Mouse (Mus musculus): ENCODE measurements around the gene Dhx38.

The Dhx38 gene

GRCm38 (mm10) chr8:109565498-109566333 is at the start of gene Dhx38, which contains the start of gene Txnl4b:
Gene Dhx38, minus strand, starts transcription at chr8:109565861.
Gene Txnl4b, plus strand, starts transcription at chr8:109565892.
- DNase-seq = peak; percentile 98 to 99

- no peak for DNase-seq
Observed at GRCm38 (mm10) chr8:109614243-109615210, 48.9 kb upstream of the Dhx38 start, which contains the start of gene Pkd1l3. Gene Pkd1l3, plus strand, starts transcription at chr8:109614517.

GRCm38 (mm10) chr8:109609153-109609502 is 43.5 kb upstream of the Dhx38 start:
- peak; percentile 19 to 44 for DNase-seq

- peak; percentile 96 to 99 for DNase-seq
Observed at GRCm38 (mm10) chr8:109608271-109609152, 42.9 kb upstream of the Dhx38 start, which contains the start of gene Dhodh. Gene Dhodh, minus strand, starts transcription at chr8:109608673.

- DNase-seq = peak; percentile 8 to 13
Observed at GRCm38 (mm10) chr8:109607650-109608049, 42.0 kb upstream of the Dhx38 start.

- DNase-seq = no peak
Observed at GRCm38 (mm10) chr8:109606725-109607124, 41.1 kb upstream of the Dhx38 start.

GRCm38 (mm10) chr8:109595854-109596253 is 30.2 kb upstream of the Dhx38 start:
- peak; percentile 37 to 41 for DNase-seq

GRCm38 (mm10) chr8:109593117-109593788 is 27.6 kb upstream of the Dhx38 start:
- no peak for DNase-seq

- no peak for DNase-seq
Observed at GRCm38 (mm10) chr8:109592164-109592563, 26.5 kb upstream of the Dhx38 start.

- DNase-seq = no peak
Observed at GRCm38 (mm10) chr8:109591367-109591766, 25.7 kb upstream of the Dhx38 start.

- DNase-seq = no peak
Observed at GRCm38 (mm10) chr8:109590901-109591300, 25.2 kb upstream of the Dhx38 start.

GRCm38 (mm10) chr8:109586972-109587504 is 21.4 kb upstream of the Dhx38 start:
- no peak for DNase-seq

- no peak for DNase-seq
Observed at GRCm38 (mm10) chr8:109585652-109586051, 20.0 kb upstream of the Dhx38 start.

GRCm38 (mm10) chr8:109584830-109585229 is 19.2 kb upstream of the Dhx38 start:
- no peak for DNase-seq

- DNase-seq = no peak
Observed at GRCm38 (mm10) chr8:109584293-109584692, 18.6 kb upstream of the Dhx38 start.

GRCm38 (mm10) chr8:109578900-109579301 is 13.2 kb upstream of the Dhx38 start, which contains the start of gene Hp:
Gene Hp, minus strand, starts transcription at chr8:109579172.
- DNase-seq = no peak

- DNase-seq = no peak
Observed at GRCm38 (mm10) chr8:109576311-109576710, 10.7 kb upstream of the Dhx38 start.

GRCm38 (mm10) chr8:109571139-109571538 is 5.5 kb upstream of the Dhx38 start:
- no peak for DNase-seq

- DNase-seq = no peak
Observed at GRCm38 (mm10) chr8:109564766-109565165, 895 bp downstream of the Dhx38 start.

- no peak for DNase-seq
Observed at GRCm38 (mm10) chr8:109563881-109564280, 1.8 kb downstream of the Dhx38 start.

- DNase-seq = no peak
Observed at GRCm38 (mm10) chr8:109551663-109552062, 14.0 kb downstream of the Dhx38 start.

Data from cerebellum, adult 18-20 months (tissue).